Mouse (Mus musculus): ENCODE data around the gene Ogfod2. TPM values are rescaled to one million over a fixed set of nuclear protein-coding genes. Genes with fewer than 3 reads are reported as not detected.
A peak's percentile ranks its signal among the peaks of the same experiment; 100 is the strongest.

Ogfod2 gene
- polyA plus RNA-seq, 1 experiment from 2014 or later = 23.3 TPM

DNA sequence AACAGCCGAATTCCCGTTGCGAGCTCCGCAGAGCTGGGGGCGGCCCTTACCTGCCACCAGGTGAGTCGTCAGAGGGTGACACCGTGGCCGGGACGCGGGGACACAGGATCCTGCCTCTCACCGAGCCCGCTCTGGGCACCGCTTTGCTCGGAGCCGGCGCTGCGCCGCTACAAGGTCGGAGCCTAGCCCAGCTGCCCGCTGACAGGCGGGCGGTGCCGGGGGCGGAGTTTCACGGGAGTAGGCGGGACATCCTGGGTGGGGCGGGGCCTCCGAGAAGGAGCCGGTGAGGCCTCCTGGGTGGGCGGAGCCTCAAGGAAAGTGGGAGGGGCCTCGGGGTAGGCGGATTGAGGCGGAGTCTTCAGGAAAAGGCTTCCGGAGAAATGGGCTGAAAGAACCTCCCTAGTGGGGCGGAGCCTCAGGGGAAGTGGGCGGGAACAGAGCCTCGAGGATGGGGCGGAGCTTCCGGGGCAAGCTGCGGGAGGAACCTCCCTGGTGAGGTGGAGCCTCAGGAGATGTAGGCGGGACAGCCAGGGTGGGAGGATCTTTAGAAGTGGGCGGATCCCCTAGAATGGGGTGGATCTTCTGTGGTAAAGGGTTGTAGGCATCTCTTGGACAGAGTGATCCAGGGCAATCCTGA, 16.4 kb upstream of the Ogfod2 start, which contains the start of gene Abcb9:
Abcb9 (minus strand) TSS at position 203 of the 637 bp plus-strand sequence.
- H3K4me1 ChIP-seq = peaks cover 12% of the 10 kb centered on the region; the same call in 1 of the 2 replicates
- 2% methylated on average over 42 of the region's 42 CpGs for WGBS
- H3K27ac ChIP-seq (replicated peaks) = no peak within 1 kb of the TSS
- no peaks in the 10 kb centered on the region for H3K36me3 ChIP-seq
- H3K4me3 ChIP-seq = peak within 1 kb of the TSS; percentile 38
- peak within 1 kb of the TSS; percentile 40 for H3K9ac ChIP-seq (replicated peaks)
- no peaks in the 10 kb centered on the region for H3K9me3 ChIP-seq
- peak within 1 kb of the TSS; percentile 60 for H3K4me2 ChIP-seq (replicated peaks)
- peak; percentile 73 for ATAC-seq (ENCODE audit: low FRiP score, low read depth)
- H3K27me3 ChIP-seq = peaks cover 34% of the 10 kb centered on the region

DNA sequence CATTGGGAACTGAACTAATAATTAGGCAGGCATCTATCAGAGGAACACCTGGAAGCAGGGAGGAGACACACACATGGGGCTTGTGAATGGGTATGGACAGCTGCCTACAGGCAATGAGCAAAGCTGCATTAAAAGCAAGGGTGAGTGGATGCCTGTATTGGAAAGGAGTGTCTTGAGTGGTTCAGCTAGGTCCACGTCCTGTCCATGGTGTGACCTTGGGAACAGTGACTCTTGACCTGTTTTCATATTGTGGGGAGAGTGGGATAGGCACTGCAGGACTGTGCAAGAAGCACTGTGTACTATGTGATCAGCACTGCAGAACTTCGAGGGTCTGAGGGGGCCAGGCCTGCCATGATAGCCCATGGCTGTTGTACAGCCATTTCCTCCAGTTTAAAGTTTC, 13.2 kb upstream of the Ogfod2 start:
- no peak overlapping the region for H3K4me3 ChIP-seq
- no peak for ATAC-seq (ENCODE audit: low FRiP score, low read depth)
- H3K9me3 ChIP-seq = no peaks in the 10 kb centered on the region
- WGBS = 78% methylated on average over 2 of the region's 2 CpGs
- H3K27me3 ChIP-seq = peaks cover 23% of the 10 kb centered on the region
- H3K4me2 ChIP-seq (replicated peaks) = no peak overlapping the region
- H3K4me1 ChIP-seq = peaks cover 12% of the 10 kb centered on the region; the same call in 1 of the 2 replicates
- no peaks in the 10 kb centered on the region for H3K36me3 ChIP-seq
- no peak overlapping the region for H3K9ac ChIP-seq (replicated peaks)
- no peak overlapping the region for H3K27ac ChIP-seq (replicated peaks)

DNA sequence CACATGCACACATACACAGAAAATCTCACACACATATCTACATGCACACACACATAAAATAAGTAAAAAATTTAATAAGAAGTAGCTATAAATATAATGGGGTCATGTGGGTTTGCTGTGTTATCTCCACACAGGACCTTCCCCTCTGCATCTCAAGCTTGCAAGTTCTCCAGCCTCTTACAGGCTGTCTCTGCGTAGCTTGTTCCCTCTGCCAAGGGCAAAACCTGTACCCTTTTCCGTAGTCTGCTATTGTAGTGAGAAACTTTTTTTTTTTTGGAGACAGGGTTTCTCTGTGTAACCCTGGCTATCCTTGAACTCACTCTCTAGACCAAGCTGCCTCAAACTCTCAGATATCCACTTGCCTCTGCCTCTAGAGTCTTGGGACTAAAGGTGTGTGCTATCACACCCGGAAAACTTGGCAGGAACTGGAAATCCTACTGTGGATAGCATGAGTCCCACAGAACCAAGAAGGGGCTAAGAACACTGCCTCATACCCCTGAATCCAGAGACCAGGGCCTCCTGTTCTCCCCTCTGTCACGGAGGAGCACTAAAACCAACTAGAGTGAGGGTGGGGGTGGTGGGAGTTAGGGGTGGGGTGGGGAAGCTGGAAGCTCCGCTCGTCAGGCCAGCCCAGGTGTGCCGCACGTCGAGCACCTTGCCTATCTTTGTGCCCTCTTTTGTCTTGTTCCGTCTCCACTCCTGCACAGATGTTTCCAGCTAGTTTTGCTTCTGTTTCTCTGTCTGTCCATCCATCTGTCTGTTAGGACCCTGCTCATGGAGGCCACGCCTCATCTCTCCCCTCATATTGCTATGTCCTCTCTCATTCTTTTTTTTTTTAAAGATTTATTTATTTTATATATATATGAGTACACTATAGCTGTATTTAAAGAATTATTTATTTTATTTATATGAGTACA, 11.7 kb upstream of the Ogfod2 start:
- Histone ChIP-seq H3K4me1 (peaks cover 5% of the 10 kb centered on the region; the same call in 1 of the 2 replicates), H3K36me3 (no peaks in the 10 kb centered on the region), H3K27ac (replicated peaks) (no peak overlapping the region), H3K4me3 (no peak overlapping the region), H3K27me3 (peaks cover 8% of the 10 kb centered on the region; the same call in 1 of the 2 replicates), H3K4me2 (replicated peaks) (no peak overlapping the region), H3K9ac (replicated peaks) (no peak overlapping the region), H3K9me3 (no peaks in the 10 kb centered on the region)
- WGBS = 88% methylated on average over 11 of the region's 11 CpGs
- ATAC-seq (ENCODE audit: low FRiP score, low read depth) = no peak

DNA sequence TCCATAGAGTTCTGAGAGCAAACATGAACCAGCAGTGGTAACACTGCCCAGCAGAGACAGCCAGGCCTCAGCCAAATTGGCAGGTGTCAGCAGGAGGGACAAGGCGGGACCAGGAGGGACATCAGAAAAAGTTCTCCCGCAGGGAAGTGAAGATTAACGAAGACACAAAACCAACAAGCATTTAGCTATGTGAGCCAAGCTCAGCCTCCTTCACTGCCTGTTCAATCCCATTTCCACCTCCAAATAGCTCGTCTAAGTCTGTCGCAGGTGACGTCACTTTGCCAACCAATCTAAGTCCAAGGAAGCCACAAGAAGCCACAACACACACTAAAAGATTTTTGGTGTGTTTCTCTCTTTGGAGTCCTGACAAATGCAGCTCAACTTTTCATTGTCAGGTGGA, 9.8 kb upstream of the Ogfod2 start:
- Histone ChIP-seq H3K4me1 (no peaks in the 10 kb centered on the region), H3K9ac (replicated peaks) (no peak overlapping the region), H3K4me3 (no peak overlapping the region), H3K4me2 (replicated peaks) (no peak overlapping the region), H3K9me3 (no peaks in the 10 kb centered on the region), H3K27me3 (no peaks in the 10 kb centered on the region), H3K36me3 (no peaks in the 10 kb centered on the region), H3K27ac (replicated peaks) (no peak overlapping the region)
- WGBS = 85% methylated on average over 6 of the region's 6 CpGs
- ATAC-seq (ENCODE audit: low FRiP score, low read depth) = no peak

DNA sequence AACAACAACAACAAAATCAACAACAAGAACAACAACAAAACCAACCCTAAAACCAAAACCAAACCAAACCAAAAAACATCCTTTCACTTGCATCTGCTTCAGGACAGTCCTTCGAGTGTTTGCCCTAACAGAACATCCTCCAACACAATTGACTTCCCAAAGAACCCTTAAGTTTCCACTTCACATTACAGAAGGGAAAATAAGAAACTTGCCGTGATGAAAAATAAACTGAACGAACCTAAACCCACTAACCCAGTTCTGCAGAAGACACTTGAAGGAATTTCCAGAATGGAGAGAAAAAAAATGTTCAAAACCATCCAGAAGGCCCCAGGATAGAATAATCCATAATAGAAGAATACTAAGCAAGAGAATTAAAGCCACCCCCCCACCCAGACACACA, 9.1 kb upstream of the Ogfod2 start:
- H3K4me1 ChIP-seq = no peaks in the 10 kb centered on the region

DNA sequence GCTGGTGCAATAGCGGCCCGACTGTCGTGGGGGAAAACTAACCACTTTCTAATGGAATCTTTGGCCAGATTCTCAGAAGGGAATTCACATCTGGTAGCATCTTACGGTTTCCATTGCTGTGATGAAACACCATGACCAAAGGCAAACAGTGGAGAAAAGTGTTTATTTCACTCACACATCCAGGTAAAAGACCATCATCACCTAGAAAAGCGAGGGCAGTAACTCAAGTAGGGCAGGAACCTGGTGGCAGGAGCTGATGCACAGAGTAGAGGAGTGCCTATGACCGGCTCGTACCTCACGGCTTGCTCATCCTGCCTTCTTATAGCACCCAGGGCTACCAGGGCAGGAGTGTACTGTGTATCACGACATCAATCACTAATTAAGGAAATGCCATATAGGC, 8.5 kb upstream of the Ogfod2 start:
- Histone ChIP-seq H3K36me3 (no peaks in the 10 kb centered on the region), H3K9me3 (no peaks in the 10 kb centered on the region), H3K4me1 (no peaks in the 10 kb centered on the region), H3K9ac (replicated peaks) (no peak overlapping the region), H3K27ac (replicated peaks) (no peak overlapping the region), H3K27me3 (no peaks in the 10 kb centered on the region), H3K4me3 (no peak overlapping the region), H3K4me2 (replicated peaks) (no peak overlapping the region)
- WGBS = 93% methylated on average over 9 of the region's 9 CpGs
- ATAC-seq (ENCODE audit: low FRiP score, low read depth) = no peak

More for the DNA sequence above, 9.1 kb upstream of the Ogfod2 start:
- no peak for ATAC-seq (ENCODE audit: low FRiP score, low read depth)
- Histone ChIP-seq H3K9ac (replicated peaks) (no peak overlapping the region), H3K27me3 (no peaks in the 10 kb centered on the region), H3K9me3 (no peaks in the 10 kb centered on the region), H3K4me2 (replicated peaks) (no peak overlapping the region), H3K27ac (replicated peaks) (no peak overlapping the region), H3K36me3 (no peaks in the 10 kb centered on the region), H3K4me3 (no peak overlapping the region)
- WGBS = 88% methylated on average over 3 of the region's 3 CpGs

DNA sequence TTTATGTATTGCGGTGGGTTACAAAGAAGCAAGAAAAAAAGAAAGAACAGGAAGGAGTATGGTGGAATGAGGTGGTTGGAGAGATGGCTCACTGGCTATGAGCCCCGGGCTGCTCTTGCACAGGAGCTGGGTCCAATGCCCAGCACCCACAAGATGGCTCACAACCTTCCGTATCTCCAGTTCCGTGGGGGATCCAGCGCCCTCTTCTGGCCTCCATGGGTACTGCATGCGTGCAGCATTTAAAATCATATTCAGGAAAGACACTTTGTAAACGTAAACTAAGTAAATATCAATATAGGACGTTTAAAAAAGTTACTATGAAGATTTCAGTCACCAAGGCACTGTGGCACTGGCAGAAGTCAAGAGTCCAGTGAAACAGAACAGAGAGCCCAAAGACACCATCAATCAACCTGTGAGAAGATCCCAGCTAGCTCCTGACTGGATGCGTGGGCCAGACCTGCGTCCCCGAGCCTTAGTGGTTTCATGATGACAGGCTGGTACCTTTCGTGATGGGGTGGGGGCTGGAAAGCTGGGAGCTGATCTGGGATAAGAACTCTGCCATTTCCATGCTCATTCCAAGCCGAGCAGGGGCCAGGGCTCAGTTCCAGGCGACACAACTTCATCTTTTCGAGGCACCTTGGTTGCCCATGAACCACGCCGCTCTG, 888 bp upstream of the Ogfod2 start:
- 25% methylated on average over 17 of the region's 17 CpGs for WGBS
- peak overlapping the region; percentile 93 for H3K4me2 ChIP-seq (replicated peaks)
- no peaks in the 10 kb centered on the region for H3K9me3 ChIP-seq
- no peak; the same call in 1 of the 2 replicates for ATAC-seq (ENCODE audit: low FRiP score, low read depth)
- H3K4me1 ChIP-seq = peaks cover 21% of the 10 kb centered on the region
- no peak overlapping the region for H3K27ac ChIP-seq (replicated peaks)
- 0 out of 2 replicates have a peak, but pooled peaks cover 7% of the 10 kb centered on the region for H3K36me3 ChIP-seq
- peak overlapping the region; percentile 92 for H3K4me3 ChIP-seq
- H3K27me3 ChIP-seq = no peaks in the 10 kb centered on the region
- H3K9ac ChIP-seq (replicated peaks) = peak overlapping the region; percentile 73

DNA sequence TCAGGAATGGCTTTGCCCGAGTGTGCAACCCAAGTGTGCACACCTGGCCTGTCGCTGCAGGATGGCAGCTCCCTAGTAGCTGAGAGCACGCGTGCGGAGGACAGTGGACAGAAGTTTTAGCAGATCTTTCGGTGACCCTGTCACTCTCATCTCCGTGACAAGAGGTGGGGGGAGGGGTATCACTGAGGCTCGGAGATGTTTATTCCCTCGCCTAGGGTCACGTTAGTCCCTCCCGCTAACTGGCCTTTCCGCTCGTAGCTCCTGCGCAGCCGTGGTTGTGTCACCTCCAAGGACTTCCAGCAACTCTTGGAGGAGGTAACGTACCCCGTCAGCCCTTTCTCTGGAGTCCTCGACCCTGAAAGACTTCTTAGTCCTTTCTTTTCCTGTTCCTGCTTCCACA, 434 bp downstream of the Ogfod2 start:
- peaks cover 14% of the 10 kb centered on the region; the same call in 1 of the 2 replicates for H3K36me3 ChIP-seq
- H3K4me3 ChIP-seq = peak overlapping the region; percentile 92
- H3K27me3 ChIP-seq = no peaks in the 10 kb centered on the region
- peaks cover 32% of the 10 kb centered on the region for H3K4me1 ChIP-seq
- no peaks in the 10 kb centered on the region for H3K9me3 ChIP-seq
- peak overlapping the region; percentile 93 for H3K4me2 ChIP-seq (replicated peaks)
- no peak; the same call in 1 of the 2 replicates for ATAC-seq (ENCODE audit: low FRiP score, low read depth)
- peak overlapping the region; percentile 85 for H3K27ac ChIP-seq (replicated peaks)
- peak overlapping the region; percentile 73 for H3K9ac ChIP-seq (replicated peaks)
- WGBS = under 1% methylated on average over 18 of the region's 18 CpGs

DNA sequence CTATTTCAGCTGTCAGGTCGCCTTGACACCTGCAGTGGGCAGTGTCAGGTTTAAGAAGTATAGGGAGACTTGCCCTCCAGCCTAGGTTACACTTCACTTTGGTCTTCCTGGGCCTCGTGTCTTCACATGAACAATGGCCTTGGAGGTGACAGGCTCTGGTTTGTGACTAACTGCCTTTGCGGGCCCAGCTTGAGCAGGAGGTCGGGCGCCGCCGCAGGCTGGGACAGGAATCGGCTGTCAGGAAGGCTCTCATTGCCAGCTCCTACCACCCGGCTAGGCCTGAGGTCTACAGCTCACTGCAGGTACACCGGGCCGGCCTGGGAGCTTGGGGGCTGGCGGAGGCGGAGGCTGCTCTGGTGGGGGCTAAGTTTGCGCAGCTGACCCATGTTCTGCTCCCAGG, 933 bp downstream of the Ogfod2 start:
- Histone ChIP-seq H3K9me3 (no peaks in the 10 kb centered on the region), H3K4me1 (peaks cover 32% of the 10 kb centered on the region), H3K4me3 (peak overlapping the region; percentile 92), H3K27ac (replicated peaks) (no peak overlapping the region), H3K4me2 (replicated peaks) (peak overlapping the region; percentile 93), H3K36me3 (peaks cover 19% of the 10 kb centered on the region), H3K27me3 (no peaks in the 10 kb centered on the region), H3K9ac (replicated peaks) (peak overlapping the region; percentile 73)
- ATAC-seq (ENCODE audit: low FRiP score, low read depth) = no peak
- WGBS = 18% methylated on average over 14 of the region's 14 CpGs

DNA sequence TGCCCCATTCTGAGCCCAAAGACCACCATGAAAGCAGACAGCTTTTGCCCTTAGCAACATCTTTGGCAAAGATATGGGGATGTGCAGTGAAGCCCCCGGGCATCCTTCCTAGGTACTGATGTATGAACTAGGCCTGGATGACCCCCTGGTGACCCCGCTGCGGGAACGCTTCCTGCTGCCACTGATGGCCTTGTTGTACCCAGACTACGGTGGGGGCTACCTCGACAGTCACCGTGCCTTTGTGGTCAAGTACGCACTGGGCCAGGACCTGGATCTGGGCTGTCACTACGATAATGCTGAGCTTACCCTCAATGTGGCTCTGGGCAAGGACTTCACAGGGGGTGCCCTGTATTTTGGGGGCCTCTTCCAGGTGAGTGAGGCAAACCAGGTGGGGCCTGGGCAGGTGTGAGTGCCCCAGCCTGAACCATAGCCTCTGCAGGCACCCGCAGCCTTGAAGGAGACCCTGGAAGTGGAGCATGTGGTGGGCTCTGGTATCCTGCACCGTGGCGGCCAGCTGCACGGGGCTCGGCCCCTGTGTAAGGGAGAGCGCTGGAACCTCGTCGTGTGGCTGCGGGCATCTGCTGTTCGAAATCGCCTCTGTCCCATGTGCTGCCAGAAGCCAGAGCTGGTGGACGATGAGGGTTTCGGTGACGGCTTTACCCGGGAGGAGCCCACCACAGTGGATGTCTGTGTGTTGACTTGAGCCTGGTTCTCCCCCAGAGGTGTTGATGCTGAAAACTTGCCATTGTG, 2.4 kb downstream of the Ogfod2 start:
- Histone ChIP-seq H3K9ac (replicated peaks) (no peak overlapping the region), H3K9me3 (no peaks in the 10 kb centered on the region), H3K27ac (replicated peaks) (no peak overlapping the region), H3K4me3 (no peak overlapping the region), H3K4me1 (peaks cover 32% of the 10 kb centered on the region), H3K36me3 (peaks cover 33% of the 10 kb centered on the region), H3K27me3 (no peaks in the 10 kb centered on the region), H3K4me2 (replicated peaks) (no peak overlapping the region)
- WGBS = 93% methylated on average over 24 of the region's 24 CpGs
- ATAC-seq (ENCODE audit: low FRiP score, low read depth) = no peak

DNA sequence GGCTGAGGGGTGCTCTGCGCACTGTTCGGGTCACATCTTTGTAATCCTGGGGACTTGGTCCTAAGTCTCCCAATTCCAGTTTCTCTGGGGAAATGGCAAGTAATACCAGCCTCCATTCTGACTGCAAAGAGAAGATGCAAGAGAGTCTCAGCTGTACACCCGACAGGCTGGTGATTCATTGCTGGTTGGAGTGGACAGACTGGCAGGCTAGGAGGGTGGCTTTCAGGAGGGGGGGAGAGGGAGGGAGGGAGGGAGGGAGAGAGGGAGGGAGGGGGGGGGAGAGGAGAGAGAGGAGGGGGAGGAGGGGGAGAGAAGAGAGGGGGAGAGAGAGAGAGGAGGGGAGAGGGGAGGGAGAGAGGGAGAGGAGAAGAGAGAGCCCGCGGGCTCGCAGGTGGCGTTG, 3.4 kb downstream of the Ogfod2 start:
- peak overlapping the region; percentile 99 for H3K4me2 ChIP-seq (replicated peaks)
- peaks cover 44% of the 10 kb centered on the region for H3K36me3 ChIP-seq
- no peaks in the 10 kb centered on the region for H3K27me3 ChIP-seq
- H3K4me3 ChIP-seq = peak overlapping the region; percentile 94
- 20% methylated on average over 7 of the region's 7 CpGs for WGBS
- ATAC-seq (ENCODE audit: low FRiP score, low read depth) = no peak
- peak overlapping the region; percentile 78 for H3K27ac ChIP-seq (replicated peaks)
- peak overlapping the region; percentile 96 for H3K9ac ChIP-seq (replicated peaks)
- H3K4me1 ChIP-seq = peaks cover 32% of the 10 kb centered on the region
- no peaks in the 10 kb centered on the region for H3K9me3 ChIP-seq

Data from midbrain, embryonic 12.5 days (tissue).